Mouse (Mus musculus) adrenal gland, adult 10 weeks (tissue): ENCODE measurements around the gene Olfr1249. TPM values are rescaled to one million over a fixed set of nuclear protein-coding genes. Genes with fewer than 3 reads are reported as not detected.

Experiments
- polyA plus RNA-seq: library from polyadenylated mRNA; stranded (reverse); fragments of 350-450 nt; fragmentation: Illumina TruSeq; extraction: RNeasy Lipid Tissue Mini Kit (QIAGEN cat#74804); gene quantifications from one replicate; pipeline ENCODE4 v1.2.3, GENCODE M21; 2014; ENCODE audit warnings: low read depth, low replicate concordance

The Olfr1249 gene
- polyA plus RNA-seq: not detected

DNA sequence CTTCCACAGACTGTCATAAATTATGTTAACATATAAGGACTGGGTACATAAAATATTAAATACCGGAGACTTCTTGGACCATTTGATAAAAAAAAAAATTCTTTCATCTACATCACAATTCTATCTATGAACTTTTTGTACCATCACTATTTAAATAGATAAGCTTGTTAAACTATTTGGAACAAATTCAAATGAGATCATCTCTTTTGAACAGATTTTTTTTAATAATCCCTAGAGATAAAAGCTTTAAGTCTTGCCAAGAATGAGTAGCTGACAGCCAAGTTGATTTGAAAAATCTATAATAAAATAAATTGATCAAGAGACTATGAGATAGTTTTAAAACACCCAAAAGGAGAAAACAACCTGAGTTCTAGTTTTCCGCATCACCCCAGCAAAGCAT, at the start of gene Olfr1249:
Olfr1249 (minus strand) TSS at position 101 of the 400 bp plus-strand sequence.

GRCm38 (mm10) chr2:89671836-89672235, 37.1 kb upstream of the Olfr1249 start, which contains the start of gene Olfr1251:
Gene Olfr1251 (minus strand): TSS chr2:89671936.

DNA sequence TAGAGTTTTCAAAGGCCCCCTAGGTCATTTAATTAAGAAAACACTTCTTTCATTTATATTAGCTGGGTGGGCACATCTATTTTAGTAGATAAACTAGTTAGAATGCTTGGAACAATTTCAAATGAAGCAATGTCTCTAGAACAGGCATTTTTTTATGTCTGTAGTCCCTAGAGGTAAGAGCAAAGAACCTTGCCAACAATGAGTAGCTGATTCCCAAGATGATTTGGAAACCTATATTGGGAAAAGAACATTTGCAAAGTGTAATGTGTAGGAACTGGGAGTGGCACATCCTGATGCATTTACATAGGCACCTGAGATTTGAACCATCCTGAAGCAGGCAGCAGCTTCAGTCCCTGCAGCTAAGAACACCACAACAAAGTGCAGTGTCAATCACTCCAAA, 26.6 kb upstream of the Olfr1249 start, which contains the start of gene Olfr1250:
Olfr1250 (minus strand) TSS at position 101 of the 400 bp plus-strand sequence.

DNA sequence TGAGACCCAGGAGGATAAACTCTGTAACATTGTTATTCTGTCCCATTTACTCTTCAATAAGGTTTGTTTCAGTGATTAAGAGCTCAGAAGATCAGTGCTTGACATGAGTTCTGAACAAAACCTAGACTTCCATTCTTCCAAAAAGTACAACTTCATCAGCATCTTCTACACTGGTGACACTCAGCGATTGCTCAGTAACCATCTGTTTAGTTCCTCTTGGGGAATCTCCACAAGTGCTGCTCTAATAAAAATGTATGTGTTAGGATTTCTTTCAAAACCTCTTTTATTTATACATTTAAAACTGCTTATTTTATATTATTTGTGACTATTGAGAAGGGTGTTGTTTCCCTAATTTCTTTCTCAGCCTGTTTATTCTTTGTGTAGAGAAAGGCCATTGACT, 16.6 kb downstream of the Olfr1249 start, which contains the start of gene Olfr1248:
Olfr1248 (minus strand) TSS at position 101 of the 400 bp plus-strand sequence.

DNA sequence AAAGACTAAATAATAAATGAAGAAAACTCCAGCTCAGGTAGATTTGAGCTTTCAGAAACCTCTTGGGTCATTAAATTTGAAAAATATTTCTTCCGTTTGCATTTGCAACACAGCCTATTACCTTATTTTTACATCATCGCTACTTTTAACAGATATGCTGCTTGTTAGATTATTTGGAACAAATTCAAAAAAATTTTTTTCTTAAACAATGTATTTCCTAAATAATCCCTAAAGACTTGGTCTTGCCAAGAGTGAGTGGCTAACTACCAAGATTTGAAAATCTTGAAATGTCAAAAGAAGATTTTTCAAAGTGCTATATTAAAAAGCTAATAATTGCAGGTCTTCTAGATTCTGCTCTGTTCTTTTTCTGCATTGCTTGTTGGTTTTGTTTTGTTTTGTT, 20.8 kb downstream of the Olfr1249 start, which contains the start of gene Olfr1247:
Olfr1247 (minus strand) TSS at position 101 of the 400 bp plus-strand sequence.

GRCm38 (mm10) chr2:89593057-89593456, 41.7 kb downstream of the Olfr1249 start, which contains the start of gene Olfr1246:
Gene Olfr1246 (minus strand): TSS chr2:89593157.

Other genes starting within 250 kb of the Olfr1249 start
- not detected for gene Olfr1238, start 225.3 kb downstream of the Olfr1249 start, polyA plus RNA-seq
- not detected for gene Olfr1239, start 214.6 kb downstream of the Olfr1249 start, polyA plus RNA-seq
- gene Olfr1240, start 192.0 kb downstream of the Olfr1249 start, polyA plus RNA-seq: not detected
- gene Olfr1241, start 147.9 kb downstream of the Olfr1249 start, polyA plus RNA-seq: not detected
- gene Olfr1242, start 136.6 kb downstream of the Olfr1249 start, polyA plus RNA-seq: not detected
- not detected for gene Olfr1243, start 103.5 kb downstream of the Olfr1249 start, polyA plus RNA-seq
- not detected for gene Olfr1245, start 56.5 kb downstream of the Olfr1249 start, polyA plus RNA-seq
- not detected for gene Olfr1246, start 41.8 kb downstream of the Olfr1249 start, polyA plus RNA-seq
- not detected for gene Olfr1247, start 20.9 kb downstream of the Olfr1249 start, polyA plus RNA-seq
- not detected for gene Olfr1248, start 16.7 kb downstream of the Olfr1249 start, polyA plus RNA-seq
- gene Olfr1250, start 26.5 kb upstream of the Olfr1249 start, polyA plus RNA-seq: not detected
- not detected for gene Olfr1251, start 37.0 kb upstream of the Olfr1249 start, polyA plus RNA-seq
- gene Olfr1252, start 90.0 kb upstream of the Olfr1249 start, polyA plus RNA-seq: not detected
- not detected for gene Olfr1253, start 122.1 kb upstream of the Olfr1249 start, polyA plus RNA-seq
- not detected for gene Olfr1254, start 158.6 kb upstream of the Olfr1249 start, polyA plus RNA-seq
- gene Olfr1255, start 177.1 kb upstream of the Olfr1249 start, polyA plus RNA-seq: not detected
- not detected for gene Olfr1256, start 206.6 kb upstream of the Olfr1249 start, polyA plus RNA-seq
- gene Olfr48, start 213.2 kb upstream of the Olfr1249 start, polyA plus RNA-seq: not detected
- gene Olfr1257, start 243.5 kb upstream of the Olfr1249 start, polyA plus RNA-seq: not detected